In the genomic region with DNA sequence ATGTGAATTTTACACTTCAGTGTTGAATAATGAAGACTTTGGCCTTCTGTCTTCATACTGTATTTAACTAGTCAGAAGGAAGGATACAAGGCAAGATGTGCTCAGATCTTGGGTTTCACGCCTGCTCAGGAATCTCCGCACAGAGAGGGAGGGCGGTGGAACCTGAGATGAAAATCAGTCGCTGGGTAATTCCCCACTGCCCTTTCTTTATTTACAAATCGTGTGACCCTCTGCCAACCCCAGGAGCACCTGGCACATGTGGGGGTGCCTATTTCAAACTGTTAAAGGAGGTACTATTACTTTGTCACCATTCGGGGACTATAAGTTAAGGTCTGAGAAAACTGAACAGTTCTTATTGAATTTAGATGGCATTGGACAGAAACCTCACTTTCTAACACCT, we compare ENCODE assay signal across 14 mouse cellular contexts.
"Had no signal": no experiment of that assay in that cellular context is flagged by ENCODE, and none has a peak within 500 bp of the region (broad histone marks: within the 10 kb centered on the region; RNA-seq: fewer than 3 reads in every experiment).

No protein-coding gene starts in this region.

- ATAC-seq: liver, postnatal 0 days had no signal

- DNase-seq: kidney, adult 18-20 months; kidney, postnatal 4 days; liver; liver, embryonic 13.5 days; liver, postnatal 0 days; lung, postnatal 14 days; right cerebral cortex, postnatal 14 days; thymus, postnatal 36 days had no signal

- H3K4me3 ChIP-seq: layer of hippocampus, adult 2 months; limb, embryonic 12.5 days; liver, embryonic 13.5 days; lung, embryonic 15.5 days; megakaryocyte, embryonic 14.5 days; midbrain, embryonic 12.5 days had no signal

- H3K36me3 ChIP-seq: limb, embryonic 12.5 days; liver, embryonic 13.5 days; lung, embryonic 15.5 days; midbrain, embryonic 12.5 days had no signal

- H3K9ac ChIP-seq: limb, embryonic 12.5 days; liver, embryonic 13.5 days; liver, postnatal 0 days; lung, embryonic 15.5 days; midbrain, embryonic 12.5 days had no signal

- H3K27me3 ChIP-seq: limb, embryonic 12.5 days; liver, embryonic 13.5 days; lung, embryonic 15.5 days; megakaryocyte, embryonic 14.5 days; midbrain, embryonic 12.5 days had no signal

- H3K4me1 ChIP-seq: limb, embryonic 12.5 days; lung, embryonic 15.5 days; megakaryocyte, embryonic 14.5 days had no signal

- H3K4me2 ChIP-seq: limb, embryonic 12.5 days; liver, embryonic 13.5 days; lung, embryonic 15.5 days; midbrain, embryonic 12.5 days had no signal

- H3K9me3 ChIP-seq: limb, embryonic 12.5 days; liver, embryonic 13.5 days; lung, embryonic 15.5 days; midbrain, embryonic 12.5 days had no signal

- H3K27ac ChIP-seq: layer of hippocampus, adult 2 months; limb, embryonic 12.5 days; liver, embryonic 13.5 days; lung, embryonic 15.5 days; macrophage; midbrain, embryonic 12.5 days had no signal
